Mouse (Mus musculus) E14TG2a.4 (cell line): ENCODE results near the gene Ryr1.

Experiments
- H3K27me3 ChIP-seq: 2 replicates; pipeline ENCODE4 v1.6.1; 2014; ENCODE audit warnings: low read length, control low read depth; ENCODE audit not compliant: insufficient read depth
- H3K36me3 ChIP-seq: 2 replicates; pipeline ENCODE4 v1.6.1; 2014; ENCODE audit warnings: low read length, control low read depth; ENCODE audit not compliant: insufficient read depth
- H3K4me1 ChIP-seq: replicated peaks from 2 replicates; pipeline ENCODE4 v1.6.1; 2014; ENCODE audit warnings: low read depth, low read length, control low read depth
- H3K4me3 ChIP-seq: replicated peaks from 2 replicates; pipeline ENCODE4 v1.5.1; 2014; ENCODE audit warnings: mild to moderate bottlenecking, low read length
- H3K9me3 ChIP-seq: 2 replicates; pipeline ENCODE4 v1.6.1; 2014; ENCODE audit warnings: low read length, control low read depth
- CTCF ChIP-seq: conservative IDR thresholded peaks from 2 replicates; pipeline ENCODE4 v1.5.1; 2014; ENCODE audit warnings: low read length
- NANOG ChIP-seq: IDR thresholded peaks from 2 replicates; pipeline ENCODE4 v1.6.1; 2014; ENCODE audit warnings: borderline replicate concordance, low read length, mixed read lengths
- POU5F1 ChIP-seq: IDR thresholded peaks from 2 replicates; pipeline ENCODE4 v1.6.1; 2014; ENCODE audit warnings: low read length, borderline replicate concordance

Ryr1 gene

GRCm38 (mm10) chr7:29061522-29062037 is 63.4 kb downstream of the Ryr1 start:
- peaks cover 30% of the 10 kb centered on the region for H3K4me1 ChIP-seq
- peak overlapping the region; percentile 71 for H3K4me3 ChIP-seq
- peak; percentile 89 for TF ChIP-seq CTCF
- TF ChIP-seq POU5F1, result no peak
- H3K27me3 ChIP-seq, result peaks cover 43% of the 10 kb centered on the region
- no peaks in the 10 kb centered on the region for H3K9me3 ChIP-seq
- peaks cover 13% of the 10 kb centered on the region for H3K36me3 ChIP-seq

GRCm38 (mm10) chr7:29059445-29059844 is 65.5 kb downstream of the Ryr1 start:
- Histone ChIP-seq H3K9me3 (no peaks in the 10 kb centered on the region), H3K4me1 (peaks cover 26% of the 10 kb centered on the region), H3K27me3 (peaks cover 57% of the 10 kb centered on the region), H3K36me3 (peaks cover 4% of the 10 kb centered on the region; the same call in 1 of the 2 replicates), H3K4me3 (peak overlapping the region; percentile 32; the same call in 1 of the 2 replicates)
- TF ChIP-seq CTCF (no peak), NANOG (no peak), POU5F1 (no peak)

- peak overlapping the region; percentile 69 for H3K4me3 ChIP-seq
- peaks cover 5% of the 10 kb centered on the region for H3K9me3 ChIP-seq
- peaks cover 58% of the 10 kb centered on the region for H3K27me3 ChIP-seq
- peaks cover 18% of the 10 kb centered on the region for H3K4me1 ChIP-seq
- H3K36me3 ChIP-seq, result peaks cover 7% of the 10 kb centered on the region; the same call in 1 of the 2 replicates
- TF ChIP-seq POU5F1 (no peak), NANOG (no peak), CTCF (no peak)
Observed at GRCm38 (mm10) chr7:29052821-29053220, 72.2 kb downstream of the Ryr1 start.

- Histone ChIP-seq H3K9me3 (peaks cover 5% of the 10 kb centered on the region), H3K4me3 (no peak overlapping the region), H3K27me3 (peaks cover 39% of the 10 kb centered on the region), H3K4me1 (peaks cover 33% of the 10 kb centered on the region), H3K36me3 (0 out of 2 replicates have a peak, but pooled peaks cover 4% of the 10 kb centered on the region)
- no peak for TF ChIP-seq POU5F1
- TF ChIP-seq CTCF, result peak; percentile 98
- TF ChIP-seq NANOG, result no peak
Observed at GRCm38 (mm10) chr7:29050797-29051196, 74.2 kb downstream of the Ryr1 start.

GRCm38 (mm10) chr7:29048615-29049014 is 76.4 kb downstream of the Ryr1 start:
- peaks cover 54% of the 10 kb centered on the region for H3K4me1 ChIP-seq
- peaks cover 5% of the 10 kb centered on the region for H3K9me3 ChIP-seq
- H3K27me3 ChIP-seq, result peaks cover 20% of the 10 kb centered on the region
- TF ChIP-seq POU5F1 (no peak), NANOG (no peak), CTCF (no peak)
- no peaks in the 10 kb centered on the region for H3K36me3 ChIP-seq
- H3K4me3 ChIP-seq, result no peak overlapping the region

GRCm38 (mm10) chr7:29048070-29048469 is 76.9 kb downstream of the Ryr1 start:
- Histone ChIP-seq H3K27me3 (peaks cover 14% of the 10 kb centered on the region), H3K4me3 (no peak overlapping the region), H3K4me1 (peaks cover 54% of the 10 kb centered on the region), H3K36me3 (no peaks in the 10 kb centered on the region), H3K9me3 (peaks cover 5% of the 10 kb centered on the region)
- TF ChIP-seq CTCF, result peak; percentile 67
- no peak for TF ChIP-seq NANOG

GRCm38 (mm10) chr7:29046533-29046932 is 78.4 kb downstream of the Ryr1 start:
- Histone ChIP-seq H3K27me3 (0 out of 2 replicates have a peak, but pooled peaks cover 2% of the 10 kb centered on the region), H3K4me1 (peaks cover 45% of the 10 kb centered on the region), H3K36me3 (no peaks in the 10 kb centered on the region), H3K9me3 (peaks cover 5% of the 10 kb centered on the region), H3K4me3 (peak overlapping the region; percentile 50; the same call in 1 of the 2 replicates)
- TF ChIP-seq POU5F1 (no peak), NANOG (no peak), CTCF (no peak)

GRCm38 (mm10) chr7:29044302-29044701 is 80.7 kb downstream of the Ryr1 start:
- Histone ChIP-seq H3K4me3 (peak overlapping the region; percentile 56), H3K9me3 (peaks cover 5% of the 10 kb centered on the region), H3K27me3 (0 out of 2 replicates have a peak, but pooled peaks cover 2% of the 10 kb centered on the region), H3K36me3 (no peaks in the 10 kb centered on the region), H3K4me1 (peaks cover 58% of the 10 kb centered on the region)
- no peak for TF ChIP-seq NANOG
- TF ChIP-seq POU5F1, result no peak
- TF ChIP-seq CTCF, result no peak

GRCm38 (mm10) chr7:29043674-29044057 is 81.3 kb downstream of the Ryr1 start:
- H3K36me3 ChIP-seq, result no peaks in the 10 kb centered on the region
- no peak for TF ChIP-seq CTCF
- TF ChIP-seq POU5F1, result no peak
- TF ChIP-seq NANOG, result no peak
- 0 out of 2 replicates have a peak, but pooled peaks cover 2% of the 10 kb centered on the region for H3K27me3 ChIP-seq
- peaks cover 5% of the 10 kb centered on the region for H3K9me3 ChIP-seq
- peaks cover 58% of the 10 kb centered on the region for H3K4me1 ChIP-seq
- H3K4me3 ChIP-seq, result peak overlapping the region; percentile 56
